Mouse (Mus musculus): Measurements from ENCODE around the gene Lrrc8a.

GRCm38 (mm10) chr2:30261064-30261736 lies 23.7 kb downstream of the Lrrc8a start:
- no peak for TF ChIP-seq CTCF (IDR thresholded peaks at IDR 0.05; ENCODE audit: extremely low read depth, insufficient read depth, low read length)
- no peak for TF ChIP-seq POLR2A (IDR thresholded peaks at IDR 0.05; ENCODE audit: extremely low read depth, insufficient read depth, low read length)

All from cortical plate, adult 2 months (tissue).